Mouse (Mus musculus): ENCODE data around the gene Fam241b. TPM values are rescaled to one million over a fixed set of nuclear protein-coding genes. Genes with fewer than 3 reads are reported as not detected.

Fam241b gene
- total and polyA plus RNA-seq, 3 experiments, result 11.2 to 19.0 TPM; not detected in 1

GRCm38 (mm10) chr10:62147466-62148248, 3.9 kb upstream of the Fam241b start:
- DNase-seq (ENCODE audit: low read depth, low spot score), result no peak
- no peak for TF ChIP-seq SMC3 (IDR thresholded peaks at IDR 0.05; ENCODE audit: low read depth, low read length)
- TF ChIP-seq ZMIZ1 (IDR thresholded peaks at IDR 0.05; ENCODE audit: low read depth, low read length), result no peak
- TF ChIP-seq NELFE (IDR thresholded peaks at IDR 0.05; ENCODE audit: low read depth, low read length), result no peak
- TF ChIP-seq MEF2A (IDR thresholded peaks at IDR 0.05; ENCODE audit: extremely low read depth, insufficient replicate concordance, low read depth, low read length, poor library complexity, severe bottlenecking), result no peak
- TF ChIP-seq MAFK (IDR thresholded peaks at IDR 0.05; ENCODE audit: borderline replicate concordance, low read depth, low read length), result no peak
- TF ChIP-seq MAX (IDR thresholded peaks at IDR 0.05; ENCODE audit: low read length), result no peak
- TF ChIP-seq RCOR1 (IDR thresholded peaks at IDR 0.05; ENCODE audit: low read depth, low read length), result no peak
- TF ChIP-seq BHLHE40 (IDR thresholded peaks at IDR 0.05; ENCODE audit: borderline replicate concordance, low read depth, low read length), result no peak
- no peak for TF ChIP-seq UBTF (IDR thresholded peaks at IDR 0.05; ENCODE audit: borderline replicate concordance, insufficient read depth, low read depth, low read length)
- no peak for TF ChIP-seq GABPA (IDR thresholded peaks at IDR 0.05; ENCODE audit: low read depth, low read length)
- TF ChIP-seq E2F4 (IDR thresholded peaks at IDR 0.05; ENCODE audit: borderline replicate concordance, low read depth, low read length), result no peak
- no peak for TF ChIP-seq ETS1 (IDR thresholded peaks at IDR 0.05; ENCODE audit: low read depth, low read length)
- no peak for TF ChIP-seq ZKSCAN1 (IDR thresholded peaks at IDR 0.05; ENCODE audit: low read depth, low read length)
- no peak for TF ChIP-seq USF2 (IDR thresholded peaks at IDR 0.05; ENCODE audit: borderline replicate concordance in 1 of 2, insufficient read depth in 1 of 2, low read depth in 1 of 2, low read length in 2 of 2)
- TF ChIP-seq KAT2A (conservative IDR thresholded peaks at IDR 0.05; ENCODE audit: low read depth, low read length), result no peak
- TF ChIP-seq NRF1 (IDR thresholded peaks at IDR 0.05; ENCODE audit: insufficient read depth, low read depth, low read length, poor library complexity, severe bottlenecking), result no peak
- no peak for TF ChIP-seq JUND (IDR thresholded peaks at IDR 0.05; ENCODE audit: low read depth, low read length)
- TF ChIP-seq SIN3A (IDR thresholded peaks at IDR 0.05; ENCODE audit: low read length), result no peak
- TF ChIP-seq ZC3H11A (IDR thresholded peaks at IDR 0.05; ENCODE audit: low read depth, low read length), result no peak
- H3K4me1 ChIP-seq (ENCODE audit: control insufficient read depth in 1 of 2, insufficient read depth in 2 of 2, low read length in 2 of 2), result no peaks in the 10 kb centered on the region
- H3K27ac ChIP-seq (ENCODE audit: control insufficient read depth, low read depth, low read length), result no peak overlapping the region
- no peaks in the 10 kb centered on the region for H3K79me2 ChIP-seq (ENCODE audit: control insufficient read depth, insufficient read depth, low read length, poor library complexity)
- no peaks in the 10 kb centered on the region for H3K9me3 ChIP-seq (replicated peaks; ENCODE audit: insufficient read depth, low read length)
- peaks cover 0 to 4% of the 10 kb centered on the region in 2 experiments; a peak in 2 of 4 replicates for H3K27me3 ChIP-seq (ENCODE audit: control insufficient read depth in 1 of 2, insufficient read depth in 2 of 2, low read length in 2 of 2)
- no peak overlapping the region for H3K9ac ChIP-seq (ENCODE audit: control insufficient read depth, low read depth, low read length, poor library complexity, severe bottlenecking)
- H3K36me3 ChIP-seq (ENCODE audit: control insufficient read depth in 1 of 2, insufficient read depth in 2 of 2, low read length in 2 of 2), result no peaks in the 10 kb centered on the region
- H3K4me3 ChIP-seq (ENCODE audit: control insufficient read depth in 1 of 2, insufficient read depth in 1 of 2, low read depth in 2 of 2, low read length in 2 of 2), result no peak overlapping the region
